Mouse (Mus musculus) kidney, adult 2 months (tissue): ENCODE results near the gene Snx5.

Experiments used
- CTCF ChIP-seq: fragments of 200-500 bp; conservative IDR thresholded peaks from 2 replicates; pipeline ENCODE4 v1.5.1; 2011; ENCODE audit warnings: low read depth, mild to moderate bottlenecking, control low read depth, low read length, moderate library complexity, mixed read lengths; ENCODE audit not compliant: insufficient read depth, insufficient read length
- POLR2A ChIP-seq: fragments of 200-500 bp; IDR thresholded peaks from one replicate; pipeline ENCODE4 v1.6.1; 2011; ENCODE audit warnings: low read depth, low read length, control low read depth

DNA sequence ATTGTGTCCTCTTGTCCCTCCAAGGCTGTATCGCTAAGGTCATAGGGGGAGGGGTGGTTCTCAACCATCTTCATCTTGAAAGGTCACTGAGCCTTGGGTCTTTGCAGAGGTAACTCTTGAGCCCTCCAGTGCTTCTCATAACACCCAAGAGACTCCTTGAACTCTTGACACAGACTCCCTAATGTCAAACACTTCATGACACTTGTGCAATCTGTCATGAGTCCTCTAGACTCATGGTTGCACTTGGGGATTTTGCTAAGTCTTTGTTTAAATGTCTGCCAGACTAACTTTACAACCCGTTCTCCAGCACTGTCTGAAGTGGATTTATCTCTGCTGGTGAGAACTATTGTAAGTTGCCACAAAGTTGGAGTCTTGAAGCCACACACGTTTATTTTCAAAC is 61.3 kb downstream of the Snx5 start:
- TF ChIP-seq POLR2A (no peak), CTCF (no peak)
